Mouse (Mus musculus): ENCODE measurements around the gene Mia3. TPM values are rescaled to one million over a fixed set of nuclear protein-coding genes. Genes with fewer than 3 reads are reported as not detected.

Gene Mia3
- polyA plus RNA-seq, 1 experiment: 117 TPM

GRCm38 (mm10) chr1:183288351-183288750 is 81.0 kb downstream of the Mia3 start:
- no peak for TF ChIP-seq POLR2A (IDR thresholded peaks at IDR 0.05; ENCODE audit: extremely low read depth, insufficient read depth, low read length)
- TF ChIP-seq CTCF (IDR thresholded peaks at IDR 0.05; ENCODE audit: extremely low read depth, insufficient read depth, low read length): no peak
- H3K4me1 ChIP-seq (ENCODE audit: control insufficient read depth, insufficient read depth, low read length): no peaks in the 10 kb centered on the region
- no peak overlapping the region for H3K27ac ChIP-seq (ENCODE audit: insufficient read depth, low read length)
- H3K4me3 ChIP-seq (ENCODE audit: insufficient read depth, low read length): no peak overlapping the region

Other genes with a start within 250 kb of the Mia3 start
- gene Disp1, start 148.0 kb downstream of the Mia3 start, polyA plus RNA-seq (2012; rRNA removed): 6.5 TPM in 2 replicates
- 54.4 and 55.6 TPM in 2 replicates for gene Aida, start 73.0 kb downstream of the Mia3 start, polyA plus RNA-seq (2012; rRNA removed)
- gene Brox, start 72.3 kb downstream of the Mia3 start, polyA plus RNA-seq (2012; rRNA removed): 43.6 and 45.1 TPM in 2 replicates
- gene Taf1a, start 19.4 kb upstream of the Mia3 start, polyA plus RNA-seq (2012; rRNA removed): 25.2 and 27.7 TPM in 2 replicates
- gene Hhipl2, start 48.7 kb upstream of the Mia3 start, polyA plus RNA-seq (2012; rRNA removed): 0.72 and 0.79 TPM in 2 replicates